Mouse (Mus musculus) left cerebral cortex, adult 8-10 months (tissue): ENCODE results near the gene Prss43. TPM values are rescaled to one million over a fixed set of nuclear protein-coding genes. Genes with fewer than 3 reads are reported as not detected.
"Not testable (repeated sequence)": the region's sequence is repeated elsewhere in the genome, so short reads cannot be mapped to it uniquely, and the experiment has no call there.

ENCODE experiments used
- DNase-seq, 2 experiments: peaks; one replicate each; pipeline ENCODE4 v3.0.0; 2022; ENCODE audit warnings: low spot score in 2 of 2
- total RNA-seq, 4 experiments: library from RNA; stranded (reverse); gene quantifications; 2 replicates each; pipeline ENCODE4 v1.2.4; 2022

Gene Prss43
- under 1 TPM; 0.14 to 0.35 (median 0.25) TPM for total RNA-seq

GRCm38 (mm10) chr9:110826390-110826789, at the start of gene Prss43:
Gene Prss43, plus strand, starts transcription at chr9:110826690.
- DNase-seq = no peak

DNA sequence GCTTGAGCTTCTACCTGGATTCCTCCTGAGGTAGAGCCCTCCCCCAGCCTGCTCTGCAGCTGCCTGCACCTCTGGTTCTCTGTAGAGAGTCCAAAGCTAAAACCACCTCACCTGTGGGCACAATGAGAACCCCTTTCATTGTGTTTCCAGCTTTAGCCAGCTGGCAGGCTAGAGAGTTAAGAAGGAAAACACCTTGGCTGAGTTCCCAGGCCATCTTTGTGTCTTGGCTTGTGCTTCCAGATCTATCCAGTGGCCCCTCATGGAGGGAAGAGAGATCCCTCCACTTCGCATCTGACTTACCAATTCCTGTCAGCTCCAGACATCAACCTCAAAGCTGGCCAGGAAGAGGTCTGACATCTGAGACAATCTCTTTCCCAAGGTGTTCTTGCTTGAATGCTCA, 48.4 kb upstream of the Prss43 start:
- DNase-seq = no peak

- no peak for DNase-seq
Observed at GRCm38 (mm10) chr9:110778559-110778958, 47.9 kb upstream of the Prss43 start.

DNA sequence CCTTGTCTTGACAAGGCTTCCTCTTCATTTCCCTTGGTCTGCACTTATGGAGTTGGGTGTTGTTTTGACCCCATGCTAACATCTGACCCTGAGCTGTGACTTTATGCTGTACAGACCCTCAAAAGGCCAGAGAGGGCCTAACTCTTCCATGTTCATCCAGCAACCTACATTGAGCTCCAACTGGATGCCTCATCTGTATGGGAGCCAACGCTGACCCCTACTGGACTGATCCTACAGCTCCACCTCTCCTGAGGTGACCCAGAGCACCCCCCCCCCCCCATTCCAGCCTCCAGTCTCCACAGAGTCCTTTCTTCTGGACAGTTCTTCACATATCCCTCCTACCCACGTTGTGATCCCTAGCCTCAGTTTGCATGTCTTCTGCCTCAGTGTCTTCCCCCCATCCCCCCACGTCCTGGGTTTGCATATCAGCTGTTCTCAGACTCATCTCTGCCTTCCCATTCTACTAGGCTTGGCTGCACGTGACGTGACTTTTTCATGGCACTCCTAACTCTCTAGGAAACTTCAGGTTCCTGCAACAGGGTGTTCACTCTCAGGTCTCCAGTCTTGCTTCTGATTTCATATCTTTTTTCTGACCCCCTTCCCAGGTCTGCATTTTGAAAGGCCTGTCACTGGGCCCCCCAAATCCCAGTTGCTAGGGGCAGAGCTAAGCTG, 47.1 kb upstream of the Prss43 start:
- no peak for DNase-seq

- DNase-seq = peak; percentile 86 to 89
Observed at GRCm38 (mm10) chr9:110781256-110781721, 45.2 kb upstream of the Prss43 start.

DNA sequence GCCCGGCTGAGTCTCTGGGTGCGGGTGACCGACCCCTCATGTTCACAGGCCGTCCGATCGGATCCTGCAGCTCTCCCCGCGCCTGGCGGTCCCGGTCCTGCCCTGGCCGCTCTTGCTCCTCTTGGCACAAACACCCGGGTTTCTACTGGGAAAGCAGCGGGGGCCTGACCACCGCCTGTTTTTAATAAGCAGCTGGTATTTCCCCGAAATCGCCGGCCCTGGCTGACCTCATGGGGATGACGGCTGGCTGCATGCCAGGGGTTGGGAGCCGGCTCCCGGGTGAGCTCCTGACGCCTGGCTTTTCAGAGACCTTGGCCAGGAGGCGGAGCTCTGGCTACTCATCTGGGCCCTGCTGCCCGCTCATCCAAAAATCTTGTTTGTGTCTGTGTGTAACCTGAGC, 44.8 kb upstream of the Prss43 start:
- DNase-seq = peak; percentile 64 to 76

DNA sequence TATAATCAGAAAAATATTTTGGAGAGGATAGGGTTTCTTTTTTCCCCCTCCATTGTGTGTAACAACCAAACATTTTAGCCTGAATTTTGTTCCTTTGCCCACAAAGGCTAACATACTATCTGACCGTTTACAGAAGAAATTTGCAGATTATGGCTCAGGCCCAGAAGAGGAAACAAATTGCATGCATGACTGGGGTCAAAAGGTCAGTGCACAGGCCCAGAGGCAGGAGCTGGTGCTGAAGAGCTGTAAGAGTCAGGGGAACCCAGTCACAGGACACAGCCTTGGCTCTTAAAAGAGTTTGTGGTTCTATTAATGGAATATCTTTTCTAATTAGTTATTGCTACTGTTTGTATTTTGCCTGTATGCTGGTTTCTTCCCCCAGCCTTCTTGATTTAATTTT, 42.9 kb upstream of the Prss43 start:
- no peak for DNase-seq

GRCm38 (mm10) chr9:110788169-110788568, 38.3 kb upstream of the Prss43 start:
- DNase-seq = no peak

DNA sequence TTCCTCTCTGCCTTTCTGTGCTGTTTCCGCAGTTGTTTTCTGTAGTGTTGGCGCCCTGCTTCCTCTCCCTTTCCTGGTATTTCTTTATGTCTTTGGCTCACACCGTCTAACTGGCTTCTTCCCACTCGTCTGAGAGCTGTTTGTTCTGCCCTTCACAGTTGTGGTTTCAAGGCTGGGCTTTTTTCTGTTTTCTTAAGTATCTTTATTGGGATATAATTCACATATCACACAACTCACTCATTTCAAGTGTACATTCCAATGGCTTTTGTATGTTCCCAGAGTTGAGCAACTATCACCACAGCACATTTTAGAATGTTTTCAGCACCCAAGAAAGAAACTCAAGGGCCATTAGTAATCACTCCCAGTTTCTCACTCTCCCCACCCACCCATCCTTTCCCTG, 36.0 kb upstream of the Prss43 start:
- no peak for DNase-seq

DNA sequence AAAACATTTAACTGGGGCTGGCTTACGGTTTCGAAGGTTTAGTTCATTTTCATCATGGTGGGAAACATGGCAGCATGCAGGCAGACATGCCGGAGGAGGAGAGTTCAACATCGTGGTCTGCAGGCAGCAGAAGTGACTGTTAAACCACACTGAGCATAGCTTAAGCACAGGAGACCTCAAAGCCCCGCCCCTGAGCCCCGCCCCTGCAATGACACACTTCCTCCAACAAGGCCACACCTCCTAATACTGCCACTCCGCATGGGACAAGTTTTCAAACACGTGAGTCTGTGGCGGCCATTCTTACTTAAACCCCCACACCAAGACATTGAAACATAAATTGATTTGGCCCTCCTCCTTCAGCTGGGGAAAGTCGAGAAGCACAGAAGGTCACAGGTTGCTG, 29.5 kb upstream of the Prss43 start:
- no peak for DNase-seq

DNA sequence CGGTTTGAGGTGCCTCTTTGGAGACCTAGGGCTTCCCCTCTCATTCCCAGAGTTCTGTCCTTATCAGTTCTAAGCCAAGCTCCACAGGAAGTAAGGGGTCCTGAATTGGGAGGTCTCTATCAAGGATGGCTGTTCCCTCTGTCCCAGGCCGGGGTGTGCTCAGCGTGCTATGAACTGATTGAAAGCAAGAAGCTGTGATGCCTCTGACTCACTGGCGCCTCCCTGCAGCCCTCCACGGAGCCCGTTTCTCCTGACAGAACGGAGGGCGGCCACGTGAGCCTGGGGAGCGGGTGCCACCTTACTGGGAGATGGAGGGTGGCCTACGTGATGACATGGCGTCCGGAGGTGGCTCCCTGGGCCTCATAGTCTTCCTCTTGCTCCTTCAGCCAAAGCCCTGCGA, 28.6 kb upstream of the Prss43 start, which contains the start of gene Prss42:
TSS of gene Prss42 (plus strand) at position 301 of the 400 bp plus-strand sequence.
- no peak for DNase-seq

- DNase-seq = no peak
Observed at GRCm38 (mm10) chr9:110800834-110801479, 25.5 kb upstream of the Prss43 start.

DNA sequence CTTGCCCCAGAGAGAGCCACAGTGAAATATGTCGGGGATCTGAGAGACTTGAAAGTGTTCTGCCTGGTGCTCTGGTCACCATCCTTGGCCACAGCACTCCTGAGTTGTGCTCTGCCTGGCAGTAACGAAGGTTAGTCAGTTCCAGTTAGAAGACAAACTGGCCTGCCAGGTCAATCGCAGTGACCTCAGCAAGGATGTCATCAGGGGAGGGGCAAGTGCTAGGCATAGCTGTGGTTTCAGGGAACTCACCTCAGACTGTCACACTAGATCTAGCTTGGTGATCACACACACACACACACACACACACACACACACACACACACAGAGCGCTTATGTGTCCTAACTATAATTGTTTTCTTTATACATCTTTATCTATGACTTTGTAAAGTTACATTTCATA, 23.2 kb upstream of the Prss43 start:
- no peak for DNase-seq

DNA sequence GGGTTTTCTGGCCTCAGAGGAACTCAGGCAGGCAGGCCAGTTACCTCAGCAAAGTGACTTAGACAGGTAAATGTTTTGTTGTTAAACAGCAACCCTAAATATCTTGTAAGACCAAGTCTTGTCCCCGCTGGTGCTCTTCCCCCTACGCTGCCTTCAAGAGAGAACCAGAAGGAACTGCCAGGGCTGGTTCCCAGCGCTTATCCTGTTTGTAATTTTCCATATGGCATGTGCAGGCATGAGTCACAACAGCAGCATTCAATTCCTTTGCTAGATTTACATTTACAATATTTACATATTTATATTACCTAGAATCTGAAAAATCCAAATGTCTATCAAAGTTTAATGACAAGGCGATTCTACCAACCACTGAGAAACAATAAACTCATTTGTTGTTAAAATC, 16.4 kb upstream of the Prss43 start:
- DNase-seq = peak in 1 of 2 experiments; percentile 15

GRCm38 (mm10) chr9:110813789-110814188, 12.7 kb upstream of the Prss43 start, which contains the start of gene Prss44:
Gene Prss44, plus strand, starts transcription at chr9:110813994.
- DNase-seq = no peak

DNA sequence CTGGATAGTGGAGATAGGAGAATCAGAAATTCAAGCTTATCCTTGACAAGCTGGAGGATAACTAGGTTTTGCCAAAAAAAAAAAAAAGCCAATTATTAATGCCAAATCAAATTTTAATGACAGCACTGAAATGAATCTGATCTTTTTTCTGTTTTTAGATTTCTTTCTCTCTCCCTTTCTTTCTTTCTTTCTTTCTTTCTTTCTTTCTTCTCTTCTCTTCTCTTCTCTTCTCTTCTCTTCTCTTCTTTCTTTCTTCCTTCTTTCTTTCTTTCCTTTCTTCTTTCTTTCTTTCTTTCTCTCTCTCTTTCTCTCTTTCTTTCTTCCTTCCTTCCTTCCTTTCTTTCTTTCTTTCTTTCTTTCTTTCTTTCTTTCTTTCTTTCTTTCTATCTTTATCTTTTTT, 5.9 kb upstream of the Prss43 start:
- DNase-seq = not testable (repeated sequence)

- no peak for DNase-seq
Observed at GRCm38 (mm10) chr9:110821436-110821835, 5.1 kb upstream of the Prss43 start.

DNA sequence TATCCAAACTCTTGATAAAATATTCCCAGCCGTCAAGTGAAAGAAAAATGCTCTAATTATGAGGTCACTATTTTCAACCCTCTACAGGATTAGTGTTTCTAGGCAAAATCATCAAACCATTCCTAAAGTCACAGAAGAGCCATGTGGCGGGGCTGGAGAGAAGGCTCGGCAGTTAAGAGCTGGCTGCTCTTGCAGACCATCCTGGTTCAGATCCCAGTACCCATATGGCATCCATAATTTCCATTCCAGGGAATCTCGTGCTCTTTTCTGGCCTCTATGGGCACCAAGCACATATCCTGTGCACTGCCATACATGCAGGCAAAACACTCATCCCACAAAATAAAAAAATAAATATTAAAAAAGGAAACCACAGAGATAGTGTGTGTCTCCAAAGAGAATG, 1.1 kb upstream of the Prss43 start:
- DNase-seq = no peak

- DNase-seq = no peak
Observed at GRCm38 (mm10) chr9:110825832-110826231, 658 bp upstream of the Prss43 start.

DNA sequence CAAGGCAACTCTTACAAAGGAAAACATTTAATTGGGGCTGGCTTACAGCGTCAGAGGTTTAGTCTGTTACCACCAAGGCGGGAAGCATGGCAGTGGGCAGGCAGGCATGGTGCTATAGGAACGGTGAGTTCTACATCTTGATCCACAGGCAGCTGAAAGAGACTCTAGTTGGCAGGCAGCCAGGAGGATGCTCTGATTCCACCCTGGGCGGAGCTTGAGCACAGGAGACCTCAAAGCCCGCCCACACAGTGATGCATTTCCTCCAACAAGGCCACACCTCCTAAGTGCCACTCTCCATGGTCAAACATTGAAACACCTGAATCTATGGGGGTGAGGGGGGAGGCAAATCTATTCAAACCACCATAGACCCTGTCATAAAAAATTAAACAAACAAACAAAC, 6.5 kb downstream of the Prss43 start:
- DNase-seq = no peak

- no peak for DNase-seq
Observed at GRCm38 (mm10) chr9:110834411-110834810, 7.9 kb downstream of the Prss43 start, which contains the start of gene Prss45. Gene Prss45, plus strand, starts transcription at chr9:110834588.

DNA sequence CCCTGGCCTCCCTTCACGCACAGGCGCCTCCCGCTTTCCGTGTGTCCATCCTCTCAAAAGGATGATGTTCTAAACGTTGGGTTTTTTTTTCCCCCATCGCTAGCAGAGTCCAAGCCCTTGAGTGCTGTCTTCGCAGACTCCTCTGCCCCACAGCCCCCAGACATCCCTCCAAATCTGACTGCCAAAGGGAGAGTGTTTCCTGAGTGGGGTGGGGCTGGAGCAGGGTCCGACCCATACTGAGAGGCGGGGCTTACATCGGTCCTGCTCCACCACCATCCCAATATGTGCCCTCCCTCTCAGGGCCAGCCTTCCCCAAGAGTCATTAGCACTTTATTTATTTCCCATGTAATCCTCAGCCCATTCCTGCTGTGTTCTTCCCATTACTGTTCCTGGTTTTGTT, 8.5 kb downstream of the Prss43 start:
- DNase-seq = no peak

DNA sequence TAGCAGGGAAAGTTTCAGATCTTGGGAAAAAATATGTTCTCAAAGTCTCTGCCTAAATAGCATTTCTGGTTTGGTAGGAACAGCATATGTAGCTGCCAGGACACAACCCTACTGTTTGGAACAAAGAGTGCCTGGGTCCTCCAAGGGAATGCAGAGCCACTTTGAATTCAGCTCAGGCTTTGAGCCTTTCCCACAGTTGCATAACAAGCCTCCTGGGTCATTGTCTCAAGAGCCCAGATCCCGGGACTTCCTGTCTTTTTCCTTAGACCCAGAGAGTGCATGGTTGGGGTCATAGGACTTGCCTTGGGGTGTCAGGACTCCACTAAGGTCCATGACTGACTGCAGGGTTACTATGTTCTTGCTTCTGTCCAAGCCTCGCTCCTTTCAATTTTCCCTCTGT, 9.6 kb downstream of the Prss43 start:
- peak in 1 of 2 experiments; percentile 45 for DNase-seq
